Mouse (Mus musculus): Measurements from ENCODE around the gene Irak2. TPM values are rescaled to one million over a fixed set of nuclear protein-coding genes. Genes with fewer than 3 reads are reported as not detected.

Irak2 gene
- polyA plus RNA-seq, 1 experiment from 2014 or later: 21.2 TPM

DNA sequence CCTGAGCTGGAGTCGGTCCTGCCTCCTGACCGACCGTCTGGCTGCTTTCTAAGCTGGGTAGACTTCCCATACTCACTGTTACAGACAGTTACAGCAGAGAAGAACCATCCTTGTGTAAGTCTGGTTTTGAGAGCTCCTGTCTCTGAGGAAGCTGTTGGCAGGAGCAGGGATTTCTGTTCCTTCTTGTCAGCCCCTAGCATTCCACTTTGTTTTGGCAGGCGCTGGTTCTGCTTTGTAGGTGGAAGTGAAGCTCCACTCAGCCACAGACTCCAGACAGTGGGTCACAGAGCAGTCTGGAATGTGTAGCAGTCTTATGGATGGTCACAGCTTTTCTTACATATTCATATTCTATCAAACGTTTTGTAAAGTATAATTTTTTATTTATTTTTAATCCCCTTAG lies 7.9 kb upstream of the Irak2 start:
- Histone ChIP-seq H3K27ac (ENCODE audit: low read depth, low read length) (peak overlapping the region; percentile 8; the same call in 1 of the 2 replicates), H3K27me3 (replicated peaks; ENCODE audit: control insufficient read depth, insufficient read depth, low read length) (no peaks in the 10 kb centered on the region), H3K4me1 (replicated peaks; ENCODE audit: control insufficient read depth, insufficient read depth, low read length) (peaks cover 3% of the 10 kb centered on the region; the same call in 1 of the 2 replicates), H3K36me3 (ENCODE audit: control insufficient read depth, insufficient read depth) (peaks cover 48% of the 10 kb centered on the region), H3K4me3 (ENCODE audit: low read depth, low read length) (no peak overlapping the region), H3K9me3 (ENCODE audit: control insufficient read depth) (no peaks in the 10 kb centered on the region), H3K4me2 (replicated peaks; ENCODE audit: low read depth) (no peak overlapping the region), H3K9ac (ENCODE audit: low read depth, low read length) (no peak overlapping the region)
- ATAC-seq: no peak
- TF ChIP-seq CTCF (IDR thresholded peaks at IDR 0.05; ENCODE audit: low read depth): no peak
- 74% methylated on average over 5 of the region's 5 CpGs for WGBS

DNA sequence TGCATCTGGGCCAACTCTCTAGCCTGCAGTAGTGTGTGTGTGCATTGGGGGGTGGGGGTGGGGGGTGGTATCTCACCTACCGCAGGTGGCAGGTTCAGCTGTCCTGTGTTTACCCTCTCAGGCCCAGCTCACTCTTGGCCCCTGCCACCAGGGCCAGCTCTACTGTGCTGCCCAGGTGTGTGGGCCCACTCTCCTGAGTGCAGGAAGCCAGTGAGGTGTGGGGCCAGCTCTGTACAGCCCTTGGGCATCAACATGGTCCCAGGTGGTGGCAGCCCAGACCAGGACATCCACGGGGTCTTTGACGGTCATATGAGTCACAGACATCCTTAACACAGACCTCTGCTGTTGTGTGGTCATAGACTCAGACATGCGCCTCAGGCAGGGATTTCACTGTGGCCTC lies 5.4 kb upstream of the Irak2 start:
- no peak for ATAC-seq
- peaks cover 44% of the 10 kb centered on the region for H3K36me3 ChIP-seq (ENCODE audit: control insufficient read depth, insufficient read depth)
- H3K27ac ChIP-seq (ENCODE audit: low read depth, low read length): no peak overlapping the region
- H3K9me3 ChIP-seq (ENCODE audit: control insufficient read depth): no peaks in the 10 kb centered on the region
- H3K4me1 ChIP-seq (replicated peaks; ENCODE audit: control insufficient read depth, insufficient read depth, low read length): no peaks in the 10 kb centered on the region
- no peak overlapping the region for H3K4me2 ChIP-seq (replicated peaks; ENCODE audit: low read depth)
- no peak overlapping the region for H3K9ac ChIP-seq (ENCODE audit: low read depth, low read length)
- TF ChIP-seq CTCF (IDR thresholded peaks at IDR 0.05; ENCODE audit: low read depth): no peak
- no peaks in the 10 kb centered on the region for H3K27me3 ChIP-seq (replicated peaks; ENCODE audit: control insufficient read depth, insufficient read depth, low read length)
- WGBS: 83% methylated on average over 4 of the region's 4 CpGs
- no peak overlapping the region for H3K4me3 ChIP-seq (ENCODE audit: low read depth, low read length)

DNA sequence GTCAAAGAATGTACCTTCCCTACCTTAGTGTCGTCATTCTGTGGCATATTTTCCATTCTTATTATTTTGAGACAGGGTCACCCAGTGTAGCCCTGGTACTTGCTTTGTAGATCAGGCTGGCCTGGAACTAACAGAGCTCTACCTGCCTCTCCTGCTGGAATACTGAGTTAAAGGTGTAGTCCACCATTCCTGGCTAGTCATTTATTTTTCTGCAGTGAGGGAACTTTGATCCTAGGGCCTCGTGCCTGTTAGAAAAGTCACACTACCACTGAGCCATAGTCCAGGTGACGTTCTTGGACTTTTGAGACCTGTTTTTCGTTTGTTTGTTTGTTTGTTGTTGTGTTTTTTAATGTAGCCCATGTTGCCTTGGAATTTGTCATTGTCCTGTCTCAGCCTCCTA lies 934 bp downstream of the Irak2 start:
- peak; percentile 55 for ATAC-seq
- Histone ChIP-seq H3K4me2 (replicated peaks; ENCODE audit: low read depth) (peak overlapping the region; percentile 64), H3K36me3 (ENCODE audit: control insufficient read depth, insufficient read depth) (no peaks in the 10 kb centered on the region), H3K9ac (ENCODE audit: low read depth, low read length) (peak overlapping the region; percentile 69; the same call in 1 of the 2 replicates), H3K9me3 (ENCODE audit: control insufficient read depth) (no peaks in the 10 kb centered on the region), H3K4me3 (ENCODE audit: low read depth, low read length) (peak overlapping the region; percentile 63), H3K4me1 (replicated peaks; ENCODE audit: control insufficient read depth, insufficient read depth, low read length) (no peaks in the 10 kb centered on the region), H3K27ac (ENCODE audit: low read depth, low read length) (peak overlapping the region; percentile 81), H3K27me3 (replicated peaks; ENCODE audit: control insufficient read depth, insufficient read depth, low read length) (no peaks in the 10 kb centered on the region)
- TF ChIP-seq CTCF (IDR thresholded peaks at IDR 0.05; ENCODE audit: low read depth): no peak
- 55% methylated on average over 4 of the region's 4 CpGs for WGBS

DNA sequence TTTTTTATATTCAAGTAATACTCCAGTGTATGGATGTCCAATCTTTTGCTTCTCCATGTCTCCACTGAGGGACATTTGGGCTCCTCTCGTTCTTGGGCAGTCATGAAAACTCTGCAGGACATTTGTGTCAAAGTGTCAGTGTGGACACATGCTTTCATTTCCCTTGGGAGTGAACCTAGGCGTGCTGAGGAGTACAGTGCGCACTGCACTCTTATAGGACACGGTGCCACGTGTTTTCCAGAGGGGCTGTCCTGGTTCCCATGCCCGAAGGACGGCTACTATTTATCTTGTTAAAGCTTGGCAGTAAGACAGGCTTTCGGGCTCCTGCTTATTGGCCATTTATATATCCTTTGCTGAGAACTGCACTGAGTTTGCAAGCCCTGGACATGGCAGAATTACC lies 4.3 kb downstream of the Irak2 start:
- no peak overlapping the region for H3K9ac ChIP-seq (ENCODE audit: low read depth, low read length)
- ATAC-seq: no peak
- H3K27ac ChIP-seq (ENCODE audit: low read depth, low read length): no peak overlapping the region
- WGBS: 76% methylated on average over 8 of the region's 8 CpGs
- H3K4me2 ChIP-seq (replicated peaks; ENCODE audit: low read depth): no peak overlapping the region
- H3K9me3 ChIP-seq (ENCODE audit: control insufficient read depth): no peaks in the 10 kb centered on the region
- no peaks in the 10 kb centered on the region for H3K4me1 ChIP-seq (replicated peaks; ENCODE audit: control insufficient read depth, insufficient read depth, low read length)
- H3K36me3 ChIP-seq (ENCODE audit: control insufficient read depth, insufficient read depth): peaks cover 7% of the 10 kb centered on the region; the same call in 1 of the 2 replicates
- no peak for TF ChIP-seq CTCF (IDR thresholded peaks at IDR 0.05; ENCODE audit: low read depth)
- no peak overlapping the region for H3K4me3 ChIP-seq (ENCODE audit: low read depth, low read length)
- H3K27me3 ChIP-seq (replicated peaks; ENCODE audit: control insufficient read depth, insufficient read depth, low read length): no peaks in the 10 kb centered on the region

DNA sequence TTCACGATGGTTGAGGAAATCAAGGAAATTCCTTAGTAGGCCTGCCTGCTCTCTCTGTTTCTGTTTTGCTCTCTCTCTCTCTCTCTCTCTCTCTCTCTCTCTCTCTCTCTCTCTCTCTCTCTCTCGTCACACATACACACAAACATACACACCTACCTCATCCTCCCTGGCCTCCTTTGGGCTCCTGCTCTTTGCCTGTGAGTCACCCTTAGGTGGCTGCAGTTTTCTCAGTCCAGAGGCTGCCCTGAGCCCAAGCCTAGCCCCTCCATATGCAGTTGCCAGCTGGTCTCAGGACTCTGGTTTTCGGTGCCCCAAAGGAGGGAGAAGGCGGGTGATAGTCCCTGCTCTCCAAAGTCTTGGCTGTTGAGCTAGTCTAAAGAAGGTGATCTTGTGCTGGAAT lies 4.8 kb downstream of the Irak2 start:
- H3K9me3 ChIP-seq (ENCODE audit: control insufficient read depth): no peaks in the 10 kb centered on the region
- ATAC-seq: no peak
- no peaks in the 10 kb centered on the region for H3K4me1 ChIP-seq (replicated peaks; ENCODE audit: control insufficient read depth, insufficient read depth, low read length)
- no peaks in the 10 kb centered on the region for H3K27me3 ChIP-seq (replicated peaks; ENCODE audit: control insufficient read depth, insufficient read depth, low read length)
- no peak for TF ChIP-seq CTCF (IDR thresholded peaks at IDR 0.05; ENCODE audit: low read depth)
- H3K9ac ChIP-seq (ENCODE audit: low read depth, low read length): no peak overlapping the region
- H3K4me3 ChIP-seq (ENCODE audit: low read depth, low read length): no peak overlapping the region
- no peak overlapping the region for H3K27ac ChIP-seq (ENCODE audit: low read depth, low read length)
- H3K36me3 ChIP-seq (ENCODE audit: control insufficient read depth, insufficient read depth): peaks cover 11% of the 10 kb centered on the region
- 67% methylated on average over 4 of the region's 4 CpGs for WGBS
- H3K4me2 ChIP-seq (replicated peaks; ENCODE audit: low read depth): no peak overlapping the region

DNA sequence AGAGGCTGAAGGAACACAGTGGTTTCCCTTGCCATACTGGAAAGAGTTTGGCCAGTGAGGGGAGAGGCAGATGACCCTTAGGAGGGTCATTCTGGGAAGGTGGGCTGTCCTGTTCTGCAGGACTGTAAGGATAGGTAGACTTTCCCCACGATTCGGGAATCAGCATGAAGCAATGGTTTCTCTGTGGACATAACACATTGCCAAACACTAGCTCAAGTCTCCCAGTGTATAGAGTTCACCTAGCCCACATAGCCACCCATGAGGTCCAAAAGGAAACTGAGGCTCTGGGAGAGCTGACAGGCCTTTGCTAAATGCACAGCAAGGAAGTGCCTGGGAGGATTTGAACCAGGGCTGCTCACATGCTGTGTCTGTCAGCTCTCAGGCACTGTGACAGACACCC lies 5.7 kb downstream of the Irak2 start:
- 87% methylated on average over 2 of the region's 2 CpGs for WGBS
- H3K36me3 ChIP-seq (ENCODE audit: control insufficient read depth, insufficient read depth): peaks cover 21% of the 10 kb centered on the region
- TF ChIP-seq CTCF (IDR thresholded peaks at IDR 0.05; ENCODE audit: low read depth): no peak
- H3K9ac ChIP-seq (ENCODE audit: low read depth, low read length): no peak overlapping the region
- H3K27me3 ChIP-seq (replicated peaks; ENCODE audit: control insufficient read depth, insufficient read depth, low read length): no peaks in the 10 kb centered on the region
- no peak for ATAC-seq
- no peaks in the 10 kb centered on the region for H3K9me3 ChIP-seq (ENCODE audit: control insufficient read depth)
- no peak overlapping the region for H3K4me2 ChIP-seq (replicated peaks; ENCODE audit: low read depth)
- H3K27ac ChIP-seq (ENCODE audit: low read depth, low read length): peak overlapping the region; percentile 50; the same call in 1 of the 2 replicates
- H3K4me1 ChIP-seq (replicated peaks; ENCODE audit: control insufficient read depth, insufficient read depth, low read length): no peaks in the 10 kb centered on the region
- H3K4me3 ChIP-seq (ENCODE audit: low read depth, low read length): no peak overlapping the region

DNA sequence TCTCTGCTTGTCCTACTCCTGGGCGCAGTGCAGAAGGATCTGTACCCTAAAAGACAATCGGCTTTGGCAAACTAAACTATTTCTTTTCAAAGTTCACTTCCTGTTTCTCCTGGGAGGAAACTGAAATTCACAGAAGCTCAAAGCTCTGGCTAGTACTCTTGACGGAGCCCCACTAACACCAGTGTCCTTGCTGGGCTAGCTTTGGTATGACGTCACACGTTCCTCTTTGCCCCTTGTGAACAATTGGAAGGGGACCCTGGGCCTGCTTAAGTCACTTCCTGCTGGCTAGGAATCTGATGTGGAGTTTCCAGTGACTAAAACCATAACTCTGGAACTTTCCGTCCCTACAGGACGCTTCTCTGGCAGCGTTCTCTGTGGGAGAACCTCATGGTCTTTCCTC lies 6.5 kb downstream of the Irak2 start:
- no peak for TF ChIP-seq CTCF (IDR thresholded peaks at IDR 0.05; ENCODE audit: low read depth)
- Histone ChIP-seq H3K9ac (ENCODE audit: low read depth, low read length) (no peak overlapping the region), H3K9me3 (ENCODE audit: control insufficient read depth) (no peaks in the 10 kb centered on the region), H3K27ac (ENCODE audit: low read depth, low read length) (peak overlapping the region; percentile 50; the same call in 1 of the 2 replicates), H3K4me3 (ENCODE audit: low read depth, low read length) (no peak overlapping the region), H3K4me2 (replicated peaks; ENCODE audit: low read depth) (no peak overlapping the region; the same call in 1 of the 2 replicates), H3K36me3 (ENCODE audit: control insufficient read depth, insufficient read depth) (peaks cover 27% of the 10 kb centered on the region), H3K27me3 (replicated peaks; ENCODE audit: control insufficient read depth, insufficient read depth, low read length) (no peaks in the 10 kb centered on the region), H3K4me1 (replicated peaks; ENCODE audit: control insufficient read depth, insufficient read depth, low read length) (no peaks in the 10 kb centered on the region)
- 54% methylated on average over 8 of the region's 8 CpGs for WGBS
- ATAC-seq: no peak

All from intestine, postnatal 0 days (tissue).